Comparison of ENCODE assay signal across 20 mouse cellular contexts in genomic region chr8:12240143-12240542, GRCm38 (mm10). TPM values are rescaled to one million over a fixed set of nuclear protein-coding genes. Genes with fewer than 3 reads are reported as not detected.
"Had no signal": no experiment of that assay in that cellular context is flagged by ENCODE, and none has a peak within 500 bp of the region (broad histone marks: within the 10 kb centered on the region; RNA-seq: fewer than 3 reads in every experiment).

No protein-coding gene starts in this region.

- DNase-seq: kidney, adult 8-10 months; kidney, postnatal 25 days; liver; liver, embryonic 13.5 days; liver, postnatal 0 days; lung, postnatal 14 days; right cerebral cortex, postnatal 4 days; spleen, adult 18-20 months; thymus, adult 18-20 months; thymus, postnatal 14 days had no signal

- H3K36me3 ChIP-seq: limb, embryonic 12.5 days; liver, embryonic 13.5 days; lung, embryonic 15.5 days; neural tube, embryonic 15.5 days had no signal

- ATAC-seq: liver, postnatal 0 days had no signal

- H3K27me3 ChIP-seq: limb, embryonic 12.5 days; liver, embryonic 13.5 days; lung, embryonic 15.5 days had no signal

- H3K9ac ChIP-seq: limb, embryonic 12.5 days; liver, embryonic 13.5 days; liver, postnatal 0 days; lung, embryonic 15.5 days; neural tube, embryonic 15.5 days had no signal

- H3K4me3 ChIP-seq: left cerebral cortex, adult 2 months; limb, embryonic 12.5 days; liver, embryonic 13.5 days; lung, embryonic 15.5 days; megakaryocyte, embryonic 14.5 days; myocyte; neural tube, embryonic 15.5 days had no signal

- H3K4me1 ChIP-seq: liver, embryonic 13.5 days; lung, embryonic 15.5 days; megakaryocyte, embryonic 14.5 days had no signal

- H3K27ac ChIP-seq: left cerebral cortex, adult 2 months; limb, embryonic 12.5 days; liver, embryonic 13.5 days; lung, embryonic 15.5 days; macrophage; neural tube, embryonic 15.5 days had no signal

- H3K9me3 ChIP-seq: limb, embryonic 12.5 days; liver, embryonic 13.5 days; lung, embryonic 15.5 days; megakaryocyte, embryonic 14.5 days; neural tube, embryonic 15.5 days had no signal

- H3K4me2 ChIP-seq: limb, embryonic 12.5 days; liver, embryonic 13.5 days; lung, embryonic 15.5 days; neural tube, embryonic 15.5 days had no signal

RNA-seq across cellular contexts. Expression of gene A230072I06Rik, which starts 38.5 kb away (rescaled TPM):
- total RNA-seq: left cerebral cortex, adult 2 months had no signal
- polyA plus RNA-seq: kidney, embryonic 16.5 days; limb, embryonic 12.5 days; liver, embryonic 13.5 days; liver, postnatal 0 days; lung, embryonic 15.5 days; macrophage; myocyte; neural tube, embryonic 11.5 days; neural tube, embryonic 15.5 days; stomach, embryonic 14.5 days had no signal
